Comparison of ENCODE assay signal across 19 mouse cellular contexts in genomic region chr12:60584846-60585245, GRCm38 (mm10).
DNase-seq lines count a peak whose midpoint lies in the region; ATAC-seq and TF ChIP-seq lines count a peak whose summit lies in the region.
"Had no signal": no experiment of that assay in that cellular context is flagged by ENCODE, and none has a peak within 500 bp of the region (broad histone marks: within the 10 kb centered on the region; RNA-seq: fewer than 3 reads in every experiment).

No protein-coding gene starts in this region.

- H3K9ac ChIP-seq in heart, embryonic 11.5 days (ENCODE audit: low read depth, low read length) = no peak overlapping the region
- no peak overlapping the region for H3K9ac ChIP-seq in lung, embryonic 14.5 days
- H3K9ac ChIP-seq: embryonic facial prominence, embryonic 15.5 days; heart, embryonic 13.5 days; hindbrain, embryonic 15.5 days; liver, embryonic 12.5 days had no signal

- no peak overlapping the region for H3K27ac ChIP-seq in heart, embryonic 10.5 days
- H3K27ac ChIP-seq in heart, embryonic 11.5 days (ENCODE audit: low read depth, low read length) = no peak overlapping the region
- H3K27ac ChIP-seq in lung, embryonic 14.5 days (ENCODE audit: low read depth) = no peak overlapping the region
- H3K27ac ChIP-seq: embryonic facial prominence, embryonic 15.5 days; heart, embryonic 13.5 days; hindbrain, embryonic 15.5 days; liver, embryonic 12.5 days; midbrain, embryonic 10.5 days had no signal

- H3K36me3 ChIP-seq in heart, embryonic 10.5 days = no peaks in the 10 kb centered on the region
- H3K36me3 ChIP-seq in heart, embryonic 11.5 days (ENCODE audit: control insufficient read depth, insufficient read depth, low read length) = no peaks in the 10 kb centered on the region
- no peaks in the 10 kb centered on the region for H3K36me3 ChIP-seq in lung, embryonic 14.5 days (ENCODE audit: insufficient read depth)
- H3K36me3 ChIP-seq: embryonic facial prominence, embryonic 15.5 days; heart, embryonic 13.5 days; hindbrain, embryonic 15.5 days; liver, embryonic 12.5 days; midbrain, embryonic 10.5 days had no signal

- TF ChIP-seq CTCF in lung, embryonic 14.5 days (IDR thresholded peaks at IDR 0.05; ENCODE audit: low read depth) = peak; percentile 40

- H3K9me3 ChIP-seq in heart, embryonic 10.5 days = no peaks in the 10 kb centered on the region
- H3K9me3 ChIP-seq in heart, embryonic 11.5 days (replicated peaks; ENCODE audit: control insufficient read depth, low read length) = no peaks in the 10 kb centered on the region
- no peaks in the 10 kb centered on the region for H3K9me3 ChIP-seq in lung, embryonic 14.5 days (ENCODE audit: low read depth, low read length)
- H3K9me3 ChIP-seq: embryonic facial prominence, embryonic 15.5 days; heart, embryonic 13.5 days; hindbrain, embryonic 15.5 days; liver, embryonic 12.5 days; midbrain, embryonic 10.5 days had no signal

- ATAC-seq in heart, embryonic 11.5 days (replicated peaks; ENCODE audit: insufficient number of reproducible peaks, low FRiP score, low TSS enrichment) = no peak
- ATAC-seq in lung, embryonic 14.5 days (ENCODE audit: insufficient read depth) = no peak
- ATAC-seq: CD4-positive, CD25-positive, alpha-beta regulatory T cell, adult 4 months; forebrain, embryonic 16.5 days; liver, embryonic 12.5 days had no signal

- no peak overlapping the region for H3K4me3 ChIP-seq in heart, embryonic 10.5 days
- no peak overlapping the region for H3K4me3 ChIP-seq in heart, embryonic 11.5 days (ENCODE audit: low read depth, low read length)
- H3K4me3 ChIP-seq in lung, embryonic 14.5 days (ENCODE audit: low read depth, low read length) = no peak overlapping the region
- H3K4me3 ChIP-seq: embryonic facial prominence, embryonic 15.5 days; heart, embryonic 13.5 days; hindbrain, embryonic 15.5 days; liver, embryonic 12.5 days; midbrain, embryonic 10.5 days had no signal

- DNase-seq in heart, embryonic 10.5 days (ENCODE audit: low spot score) = peak; percentile 66
- peak; percentile 15 for DNase-seq in lung, embryonic 14.5 days
- DNase-seq in lung, postnatal 4 days = no peak
- peak; percentile 36 for DNase-seq in ES-CJ7 (ENCODE audit: low read depth, low spot score)
- peak; percentile 0 for DNase-seq in fibroblast of lung, adult 2 months (ENCODE audit: low read depth)
- no peak for DNase-seq in ovary, postnatal 10 days (ENCODE audit: low spot score)
- DNase-seq: cerebellum, adult 11 months; gastrocnemius, postnatal 14 days; left cerebral cortex, postnatal 4 days; lung, postnatal 10 days; spleen, adult 18-20 months had no signal

- H3K4me1 ChIP-seq in heart, embryonic 10.5 days = no peaks in the 10 kb centered on the region
- H3K4me1 ChIP-seq in heart, embryonic 11.5 days (ENCODE audit: control insufficient read depth, insufficient read depth, low read length) = no peaks in the 10 kb centered on the region
- no peaks in the 10 kb centered on the region for H3K4me1 ChIP-seq in lung, embryonic 14.5 days (ENCODE audit: insufficient read depth)
- H3K4me1 ChIP-seq: embryonic facial prominence, embryonic 15.5 days; heart, embryonic 13.5 days; hindbrain, embryonic 15.5 days; liver, embryonic 12.5 days; midbrain, embryonic 10.5 days had no signal

- H3K4me2 ChIP-seq in heart, embryonic 11.5 days = no peak overlapping the region
- no peak overlapping the region for H3K4me2 ChIP-seq in lung, embryonic 14.5 days
- H3K4me2 ChIP-seq: embryonic facial prominence, embryonic 15.5 days; heart, embryonic 13.5 days; hindbrain, embryonic 15.5 days; liver, embryonic 12.5 days had no signal

- H3K27me3 ChIP-seq in heart, embryonic 10.5 days (ENCODE audit: insufficient read depth, poor library complexity, severe bottlenecking) = no peaks in the 10 kb centered on the region
- H3K27me3 ChIP-seq in heart, embryonic 11.5 days (ENCODE audit: control insufficient read depth, insufficient read depth, low read length) = no peaks in the 10 kb centered on the region
- no peaks in the 10 kb centered on the region for H3K27me3 ChIP-seq in lung, embryonic 14.5 days (ENCODE audit: insufficient read depth, low read length)
- H3K27me3 ChIP-seq: embryonic facial prominence, embryonic 15.5 days; heart, embryonic 13.5 days; hindbrain, embryonic 15.5 days; liver, embryonic 12.5 days had no signal

Comparison
In these comparisons a context has a peak if more than half of its experiments do, and no peak if none do; other contexts are left out.
1. DNase-seq: peak in heart, embryonic 10.5 days (single experiment), lung, embryonic 14.5 days (single experiment), ES-CJ7 (single experiment) and fibroblast of lung, adult 2 months (single experiment); none in lung, postnatal 4 days (0 of 2) and ovary, postnatal 10 days (single experiment).